Mouse (Mus musculus) lung, postnatal 0 days (tissue): ENCODE results near the gene Tmem216.

Experiments used
- CTCF ChIP-seq: IDR thresholded peaks from 2 replicates; pipeline ENCODE4 v1.5.1; 2016; ENCODE audit warnings: antibody characterized with exemption, mild to moderate bottlenecking
- EP300 ChIP-seq: IDR thresholded peaks from 2 replicates; pipeline ENCODE4 v1.6.1; 2016; ENCODE audit warnings: antibody characterized with exemption, mild to moderate bottlenecking, control low read depth

GRCm38 (mm10) chr19:10530082-10530481 is 26.0 kb downstream of the Tmem216 start:
- TF ChIP-seq CTCF: peak; percentile 18; the same call in 1 of the 2 replicates
- TF ChIP-seq EP300: no peak
